Mouse (Mus musculus) stomach, postnatal 0 days (tissue): Measurements from ENCODE around the gene Hacd3. TPM values are rescaled to one million over a fixed set of nuclear protein-coding genes. Genes with fewer than 3 reads are reported as not detected.
A peak's percentile ranks its signal among the peaks of the same experiment; 100 is the strongest.

ENCODE experiments used
- ATAC-seq: fragments of 200-750 bp; cut with Nextera tagmentation; 2 replicates; pipeline ENCODE4 v1.8.0; 2017; ENCODE audit not compliant: low FRiP score, low TSS enrichment
- DNase-seq: peaks from one replicate; pipeline ENCODE4 v3.0.0-alpha.2; 2016; ENCODE audit warnings: low spot score
- H3K27ac ChIP-seq: fragments of 300-500 bp; sonication (generic); replicated peaks from 2 replicates; pipeline ENCODE4 v1.5.1; 2014; ENCODE audit warnings: mild to moderate bottlenecking, control low read depth
- H3K27me3 ChIP-seq: fragments of 300-500 bp; sonication (generic); 2 replicates; pipeline ENCODE4 v1.6.1; 2014; ENCODE audit warnings: low read length; ENCODE audit not compliant: control insufficient read depth, insufficient read depth
- H3K36me3 ChIP-seq: fragments of 300-500 bp; sonication (generic); 2 replicates; pipeline ENCODE4 v1.6.1; 2014; ENCODE audit warnings: low read length, mixed read lengths; ENCODE audit not compliant: control insufficient read depth, insufficient read depth
- H3K4me1 ChIP-seq: fragments of 300-500 bp; sonication (generic); replicated peaks from 2 replicates; pipeline ENCODE4 v1.6.1; 2014; ENCODE audit warnings: antibody characterized with exemption; ENCODE audit not compliant: control insufficient read depth, insufficient read depth
- H3K4me2 ChIP-seq: fragments of 300-500 bp; sonication (generic); replicated peaks from 2 replicates; pipeline ENCODE4 v1.6.1; 2014; ENCODE audit warnings: low read depth, mild to moderate bottlenecking, control low read depth, moderate library complexity
- H3K4me3 ChIP-seq: fragments of 300-500 bp; sonication (generic); 2 replicates; pipeline ENCODE4 v1.5.1; 2014; ENCODE audit warnings: low read depth, low read length, control low read depth
- H3K9ac ChIP-seq: fragments of 300-500 bp; sonication (generic); 2 replicates; pipeline ENCODE4 v1.6.1; 2014; ENCODE audit warnings: mild to moderate bottlenecking, low read length, control low read depth, mixed read lengths
- H3K9me3 ChIP-seq: fragments of 300-500 bp; sonication (generic); 2 replicates; pipeline ENCODE4 v1.6.1; 2016; ENCODE audit warnings: low read length; ENCODE audit not compliant: control insufficient read depth
- CTCF ChIP-seq: IDR thresholded peaks from 2 replicates; pipeline ENCODE4 v1.5.1; 2016; ENCODE audit warnings: antibody characterized with exemption, low read depth, mild to moderate bottlenecking, moderate library complexity
- EP300 ChIP-seq: optimal IDR thresholded peaks from 2 replicates; pipeline ENCODE3; 2016; ENCODE audit warnings: antibody characterized with exemption
- WGBS: fragments of 180-500 bp; shearing (Covaris S2); extraction: QIAGEN DNeasy Blood & Tissue Kit; methylation state at CpG from one replicate; pipeline ENCODE4 v1.1.7; 2014; 5-methylcytosine and 5-hydroxymethylcytosine counted together
- polyA plus RNA-seq: library from polyadenylated mRNA; unstranded; fragments of >200 nt; fragmentation: Nextera tagmentation; extraction: Ambion mirVana; gene quantifications from 2 replicates; pipeline ENCODE4 v1.2.1, GENCODE M21; 2015

Hacd3 gene
- polyA plus RNA-seq: 108 and 110 TPM in 2 replicates

- Histone ChIP-seq H3K27me3 (no peaks in the 10 kb centered on the region), H3K9ac (peak within 1 kb of the TSS; percentile 91), H3K4me2 (peak within 1 kb of the TSS; percentile 95), H3K4me1 (0 out of 2 replicates have a peak, but pooled peaks cover 5% of the 10 kb centered on the region), H3K9me3 (no peaks in the 10 kb centered on the region), H3K27ac (peak within 1 kb of the TSS; percentile 88), H3K4me3 (peak within 1 kb of the TSS; percentile 96), H3K36me3 (no peaks in the 10 kb centered on the region)
- TF ChIP-seq EP300: no peak
- no peak; the same call in 1 of the 2 replicates for TF ChIP-seq CTCF
- WGBS: under 1% methylated on average over 81 of the region's 81 CpGs
- peak; percentile 88 for ATAC-seq
- DNase-seq: peak; percentile 96
Observed at GRCm38 (mm10) chr9:65020991-65021886, at the start of gene Hacd3. Gene Hacd3, minus strand, starts transcription at chr9:65021693.

- Histone ChIP-seq H3K4me2 (no peak overlapping the region), H3K36me3 (peaks cover 10% of the 10 kb centered on the region; the same call in 1 of the 2 replicates), H3K4me1 (no peaks in the 10 kb centered on the region), H3K4me3 (no peak overlapping the region), H3K27ac (no peak overlapping the region), H3K27me3 (no peaks in the 10 kb centered on the region), H3K9ac (no peak overlapping the region), H3K9me3 (no peaks in the 10 kb centered on the region)
- ATAC-seq (no peak), DNase-seq (no peak)
- WGBS: 77% methylated on average over 3 of the region's 3 CpGs
- TF ChIP-seq CTCF (no peak), EP300 (no peak)
Observed at GRCm38 (mm10) chr9:65070587-65070986, 49.1 kb upstream of the Hacd3 start.

GRCm38 (mm10) chr9:65064251-65064650 lies 42.8 kb upstream of the Hacd3 start:
- no peaks in the 10 kb centered on the region for H3K4me1 ChIP-seq
- ATAC-seq (no peak), DNase-seq (no peak)
- H3K9ac ChIP-seq: no peak overlapping the region
- no peaks in the 10 kb centered on the region for H3K9me3 ChIP-seq
- no peak overlapping the region for H3K4me2 ChIP-seq
- no peak for TF ChIP-seq CTCF
- TF ChIP-seq EP300: no peak
- H3K27me3 ChIP-seq: no peaks in the 10 kb centered on the region
- H3K36me3 ChIP-seq: peaks cover 32% of the 10 kb centered on the region
- no peak overlapping the region for H3K4me3 ChIP-seq
- H3K27ac ChIP-seq: no peak overlapping the region
- WGBS: 96% methylated on average over 7 of the region's 7 CpGs

- Histone ChIP-seq H3K4me3 (no peak overlapping the region), H3K9ac (no peak overlapping the region), H3K4me2 (no peak overlapping the region), H3K9me3 (no peaks in the 10 kb centered on the region), H3K4me1 (no peaks in the 10 kb centered on the region), H3K27ac (no peak overlapping the region), H3K36me3 (peaks cover 26% of the 10 kb centered on the region), H3K27me3 (no peaks in the 10 kb centered on the region)
- ATAC-seq (no peak), DNase-seq (no peak)
- TF ChIP-seq EP300 (no peak), CTCF (no peak)
- 85% methylated on average over 3 of the region's 3 CpGs for WGBS
Observed at GRCm38 (mm10) chr9:65050981-65051380, 29.5 kb upstream of the Hacd3 start.

- Histone ChIP-seq H3K27ac (no peak overlapping the region), H3K4me3 (no peak overlapping the region), H3K27me3 (no peaks in the 10 kb centered on the region), H3K9me3 (no peaks in the 10 kb centered on the region), H3K36me3 (peaks cover 26% of the 10 kb centered on the region), H3K4me1 (no peaks in the 10 kb centered on the region), H3K9ac (no peak overlapping the region), H3K4me2 (no peak overlapping the region)
- ATAC-seq (no peak), DNase-seq (no peak)
- 61% methylated on average over 5 of the region's 5 CpGs for WGBS
- no peak for TF ChIP-seq CTCF
- no peak for TF ChIP-seq EP300
Observed at GRCm38 (mm10) chr9:65049422-65049821, 27.9 kb upstream of the Hacd3 start.

GRCm38 (mm10) chr9:65046993-65047392 lies 25.5 kb upstream of the Hacd3 start:
- 96% methylated on average over 1 of the region's 1 CpGs for WGBS
- TF ChIP-seq EP300 (no peak), CTCF (no peak)

More at GRCm38 (mm10) chr9:65046993-65047392, 25.5 kb upstream of the Hacd3 start:
- Histone ChIP-seq H3K27me3 (no peaks in the 10 kb centered on the region), H3K4me2 (no peak overlapping the region), H3K4me3 (no peak overlapping the region), H3K36me3 (peaks cover 19% of the 10 kb centered on the region), H3K9me3 (no peaks in the 10 kb centered on the region), H3K9ac (no peak overlapping the region), H3K4me1 (no peaks in the 10 kb centered on the region), H3K27ac (no peak overlapping the region)
- no peak for ATAC-seq
- DNase-seq: no peak
